Comparison of ENCODE assay signal across 11 mouse cellular contexts in the genomic region with DNA sequence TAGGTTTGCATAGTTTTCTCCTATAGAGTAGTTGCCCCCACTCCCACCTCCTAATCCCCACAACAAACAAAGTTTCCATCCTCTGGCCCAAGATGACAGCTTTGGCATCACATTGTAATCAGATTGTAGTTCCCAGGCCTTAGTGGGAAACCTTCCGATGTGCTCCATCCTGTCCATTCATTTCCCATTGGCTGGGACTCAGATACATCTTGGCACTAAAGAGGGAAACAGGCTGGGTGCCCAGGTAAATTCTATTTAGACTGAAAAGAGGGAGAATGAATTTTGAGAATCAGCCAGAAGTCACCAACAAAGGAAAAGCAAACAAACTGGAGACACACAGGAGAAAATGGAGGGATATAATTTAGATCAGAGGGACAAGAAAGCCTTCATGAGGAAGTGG. TPM values are rescaled to one million over a fixed set of nuclear protein-coding genes. Genes with fewer than 3 reads are reported as not detected.
DNase-seq lines count a peak whose midpoint lies in the region.
"Had no signal": no experiment of that assay in that cellular context is flagged by ENCODE, and none has a peak within 500 bp of the region (broad histone marks: within the 10 kb centered on the region; RNA-seq: fewer than 3 reads in every experiment).

No protein-coding gene starts in this region.

- peak; percentile 87 for DNase-seq in brain, adult 2 months (ENCODE audit: low read depth, low spot score)
- DNase-seq in cerebellum, adult 11 months, result peak; percentile 56
- DNase-seq in cerebellum, adult 8-10 months, result peak; percentile 60
- peak; percentile 62 to 75 for DNase-seq in cerebellum, postnatal 14 days
- no peak for DNase-seq in left cerebral cortex, adult 8-10 months (ENCODE audit: low spot score in 2 of 2)
- no peak for DNase-seq in embryo, embryonic 10.5 days (ENCODE audit: low spot score)
- no peak for DNase-seq in thymus, postnatal 25 days
- DNase-seq: adrenal gland, postnatal 25 days; gastrocnemius, postnatal 14 days; heart, adult 2 months; kidney, adult 2 months had no signal

RNA-seq across cellular contexts. Expression of gene Mfsd6, which starts 3.0 kb away (rescaled TPM):
- total RNA-seq in left cerebral cortex, adult 8-10 months (2022), result 10 to 100 TPM; 83.2 to 91.7 (median 85.4) TPM

Comparison
In these comparisons a context has a peak if more than half of its experiments do, and no peak if none do; other contexts are left out.
1. DNase-seq: peak in brain, adult 2 months (single experiment), cerebellum, adult 11 months (single experiment), cerebellum, adult 8-10 months (single experiment) and cerebellum, postnatal 14 days (2 of 2); none in left cerebral cortex, adult 8-10 months (0 of 2), embryo, embryonic 10.5 days (single experiment) and thymus, postnatal 25 days (single experiment).